Mouse (Mus musculus): ENCODE data around the gene Trim54.

Trim54 gene

GRCm38 (mm10) chr5:31116354-31116753 is at the start of gene Trim54:
Gene Trim54, plus strand, starts transcription at chr5:31116712.
- DNase-seq: no peak

GRCm38 (mm10) chr5:31069810-31070209 is 46.7 kb upstream of the Trim54 start:
- peak; percentile 40 for DNase-seq

GRCm38 (mm10) chr5:31071059-31071458 is 45.5 kb upstream of the Trim54 start:
- DNase-seq: peak; percentile 51

GRCm38 (mm10) chr5:31071821-31072220 is 44.7 kb upstream of the Trim54 start:
- no peak for DNase-seq

DNA sequence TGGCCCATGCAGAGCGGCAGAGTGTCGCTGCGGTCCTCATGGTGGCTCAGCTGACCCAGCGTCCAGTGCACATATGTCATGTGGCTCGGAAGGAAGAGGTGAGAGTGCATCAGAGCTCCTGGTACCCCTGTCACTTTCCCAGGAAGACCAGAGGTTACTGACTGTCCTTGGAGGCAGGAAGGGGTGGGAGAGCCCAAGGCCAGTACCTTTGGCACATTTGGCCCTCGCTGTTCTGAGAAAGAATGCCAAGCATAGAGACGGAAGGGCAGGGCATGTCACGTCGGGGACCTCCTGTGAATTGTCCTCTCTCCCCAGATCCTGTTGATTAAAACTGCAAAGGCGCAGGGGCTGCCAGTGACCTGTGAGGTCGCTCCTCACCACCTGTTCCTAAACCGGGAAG is 43.3 kb upstream of the Trim54 start:
- no peak for DNase-seq

DNA sequence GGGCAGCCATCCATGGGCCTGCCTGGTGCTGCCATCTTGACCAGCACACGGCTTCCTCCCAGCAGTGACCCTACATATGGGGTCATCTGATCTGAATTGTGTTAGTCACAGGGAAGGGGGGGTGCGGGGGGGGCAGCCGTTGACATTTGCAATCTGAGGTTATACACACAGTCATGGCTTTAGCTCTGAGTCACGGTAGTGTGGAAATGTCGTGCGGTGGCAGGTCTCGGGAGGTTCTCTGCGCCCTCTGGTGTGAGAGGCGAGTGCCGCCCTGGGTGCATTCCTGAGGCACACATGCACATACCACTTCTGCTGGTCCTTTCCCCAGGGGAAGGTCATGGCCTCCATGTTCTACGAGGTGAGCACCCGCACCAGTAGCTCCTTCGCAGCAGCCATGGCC is 40.2 kb upstream of the Trim54 start:
- no peak for DNase-seq

- peak; percentile 78 for DNase-seq
Observed at GRCm38 (mm10) chr5:31080059-31080794, 36.3 kb upstream of the Trim54 start.

- DNase-seq: no peak
Observed at GRCm38 (mm10) chr5:31080795-31081164, 35.7 kb upstream of the Trim54 start.

- DNase-seq: no peak
Observed at GRCm38 (mm10) chr5:31081386-31081785, 35.1 kb upstream of the Trim54 start.

DNA sequence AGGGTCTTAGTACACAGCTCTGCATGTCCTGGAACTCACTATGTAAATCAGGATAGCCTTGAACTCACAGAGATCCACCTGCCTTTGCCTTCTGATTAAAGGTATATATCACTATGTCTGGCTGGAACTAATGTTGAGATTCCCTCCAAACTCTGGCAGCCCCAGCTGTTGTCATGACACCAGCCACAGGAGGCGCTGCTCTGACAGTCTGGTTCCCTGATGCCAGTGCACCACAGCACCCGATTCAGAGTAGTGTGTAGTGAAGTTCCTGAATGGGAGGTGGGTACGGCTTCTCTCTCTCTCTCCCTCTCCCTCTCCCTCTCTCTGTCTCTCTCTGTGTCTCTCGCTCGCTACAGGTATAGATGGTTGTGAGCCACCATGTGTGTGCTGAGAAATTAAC is 34.2 kb upstream of the Trim54 start:
- no peak for DNase-seq

- DNase-seq: no peak
Observed at GRCm38 (mm10) chr5:31082935-31083625, 33.4 kb upstream of the Trim54 start.

DNA sequence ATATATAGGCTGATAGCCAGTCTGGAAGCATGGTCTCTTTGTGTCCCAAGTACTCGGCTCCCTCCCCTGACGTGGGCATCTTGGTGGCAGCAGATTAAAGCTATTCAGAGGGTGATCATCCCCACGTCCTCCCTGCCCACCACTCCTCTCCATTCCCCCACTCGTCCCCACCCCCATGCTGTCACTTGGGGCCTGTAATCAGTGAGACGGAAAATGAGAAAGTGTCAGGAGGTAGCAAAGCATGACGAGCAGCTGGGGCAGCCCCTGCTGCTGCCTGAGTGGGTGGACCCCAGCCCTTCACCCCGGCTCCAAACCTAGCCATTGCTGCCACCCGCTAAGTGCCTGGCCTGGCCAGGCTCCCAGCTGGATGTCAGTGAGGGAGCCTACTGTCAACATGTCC is 32.6 kb upstream of the Trim54 start:
- no peak for DNase-seq

GRCm38 (mm10) chr5:31086606-31087005 is 29.9 kb upstream of the Trim54 start:
- DNase-seq: no peak

- DNase-seq: no peak
Observed at GRCm38 (mm10) chr5:31087131-31087530, 29.4 kb upstream of the Trim54 start.

- DNase-seq: peak; percentile 73
Observed at GRCm38 (mm10) chr5:31092231-31092975, 24.1 kb upstream of the Trim54 start.

GRCm38 (mm10) chr5:31093151-31094041 is 23.1 kb upstream of the Trim54 start:
- DNase-seq: no peak

GRCm38 (mm10) chr5:31094100-31094798 is 22.3 kb upstream of the Trim54 start:
- no peak for DNase-seq

DNA sequence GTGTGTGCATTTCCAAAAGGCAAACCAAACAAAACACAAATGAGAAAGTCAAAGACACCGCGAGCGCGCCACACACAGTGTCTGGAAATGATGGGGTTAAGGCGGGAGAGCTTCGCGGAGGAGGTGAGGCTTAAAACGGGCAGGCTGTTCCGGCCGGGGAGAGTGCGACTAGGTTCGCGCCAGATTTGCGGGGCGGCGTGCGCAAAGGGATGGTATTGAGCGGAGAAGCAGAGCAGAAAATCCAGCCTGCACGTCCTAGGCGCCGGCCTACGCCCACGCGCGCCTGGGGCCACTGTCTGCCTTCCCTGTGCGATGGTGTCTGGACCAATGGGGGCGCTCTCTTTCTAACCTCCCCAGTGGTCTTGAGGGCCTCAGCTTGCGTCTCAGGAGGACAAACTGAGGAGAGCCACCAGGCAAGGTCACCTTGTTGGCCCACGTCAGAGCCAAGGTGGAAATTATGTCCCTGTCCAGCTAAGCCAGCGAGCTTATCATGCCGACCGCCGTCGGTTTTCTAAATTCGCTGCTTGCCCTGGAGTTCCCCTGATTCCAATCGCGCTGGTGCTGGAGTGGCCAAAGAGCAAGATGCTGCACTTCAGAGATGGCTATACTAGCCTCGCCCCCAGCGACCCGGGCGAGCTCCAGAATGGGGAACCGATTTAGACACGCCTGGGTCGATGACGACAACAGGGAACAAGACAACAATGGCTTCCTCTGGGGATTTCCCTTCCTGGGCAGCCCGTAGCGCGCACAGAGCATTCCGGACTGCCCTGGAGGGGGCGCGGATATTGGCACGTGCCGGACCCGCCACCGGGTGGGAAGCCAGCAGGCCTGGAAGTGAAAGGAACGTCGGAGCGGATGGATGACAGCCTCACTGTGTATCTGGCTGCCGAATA is 21.5 kb upstream of the Trim54 start:
- DNase-seq: peak; percentile 73

DNA sequence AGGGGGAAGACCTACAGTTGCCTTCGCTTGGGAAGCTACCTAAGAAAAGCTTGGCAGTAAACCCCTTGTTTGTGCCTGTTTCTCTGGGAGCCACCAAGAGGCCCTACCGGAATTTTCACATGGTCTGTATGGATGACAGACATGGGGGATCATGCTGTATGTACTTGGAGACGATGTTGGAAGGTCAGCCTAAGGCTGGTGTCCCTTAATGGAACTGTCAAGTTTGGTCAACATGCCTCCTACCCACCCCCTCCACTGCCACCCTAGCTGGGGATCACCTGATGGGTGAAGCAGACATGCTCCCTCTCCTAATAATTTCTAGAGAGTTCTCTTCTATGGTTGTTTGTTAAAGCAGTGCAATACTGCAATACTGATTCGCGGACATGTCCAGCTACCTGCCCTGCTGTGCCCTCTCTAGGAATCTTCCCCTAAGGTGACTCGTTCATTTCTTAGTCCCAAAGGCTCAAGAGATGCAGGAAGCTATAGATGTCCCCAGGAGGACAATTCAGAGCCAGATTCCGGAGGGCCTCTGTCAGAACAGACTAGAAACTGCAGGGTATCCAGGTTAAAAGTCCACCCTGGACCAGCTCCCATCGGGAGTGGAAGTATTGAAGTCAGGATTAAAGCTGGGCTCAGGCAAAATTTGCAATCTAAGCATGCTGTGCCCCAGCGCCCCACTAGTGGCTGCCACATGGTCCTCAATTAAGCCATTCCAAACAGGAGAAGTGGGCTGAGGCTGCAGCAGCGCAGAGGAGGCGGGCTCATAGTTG is 20.6 kb upstream of the Trim54 start:
- DNase-seq: no peak

GRCm38 (mm10) chr5:31105814-31106335 is 10.6 kb upstream of the Trim54 start, which contains the start of gene Dnajc5g:
Gene Dnajc5g, plus strand, starts transcription at chr5:31106285.
- DNase-seq: no peak
